Mouse (Mus musculus) intestine, embryonic 16.5 days (tissue): Measurements from ENCODE around the gene 4930556J24Rik. TPM values are rescaled to one million over a fixed set of nuclear protein-coding genes. Genes with fewer than 3 reads are reported as not detected.
"Not testable (repeated sequence)": the region's sequence is repeated elsewhere in the genome, so short reads cannot be mapped to it uniquely, and the experiment has no call there.

Source experiments
- ATAC-seq: fragments of 200-750 bp; cut with Nextera tagmentation; 2 replicates; pipeline ENCODE4 v1.8.0; 2017; ENCODE audit warnings: moderate TSS enrichment, moderate library complexity
- H3K27ac ChIP-seq: fragments of 300-500 bp; sonication (generic); 2 replicates; pipeline ENCODE4 v1.5.1; 2014; ENCODE audit warnings: mild to moderate bottlenecking, low read length
- H3K27me3 ChIP-seq: fragments of 300-500 bp; sonication (generic); replicated peaks from 2 replicates; pipeline ENCODE4 v1.6.1; 2014; ENCODE audit warnings: low read length, control low read depth, mixed read lengths; ENCODE audit not compliant: control insufficient read depth, insufficient read depth
- H3K36me3 ChIP-seq: fragments of 300-500 bp; sonication (generic); 2 replicates; pipeline ENCODE4 v1.6.1; 2014; ENCODE audit warnings: low read length, control low read depth; ENCODE audit not compliant: control insufficient read depth, insufficient read depth
- H3K4me1 ChIP-seq: fragments of 300-500 bp; sonication (generic); 2 replicates; pipeline ENCODE4 v1.6.1; 2014; ENCODE audit warnings: low read length, control low read depth, mixed read lengths; ENCODE audit not compliant: control insufficient read depth, insufficient read depth
- H3K4me2 ChIP-seq: fragments of 300-500 bp; sonication (generic); 2 replicates; pipeline ENCODE4 v1.6.1; 2014; ENCODE audit warnings: low read depth, low read length, control low read depth
- H3K4me3 ChIP-seq: fragments of 300-500 bp; sonication (generic); 2 replicates; pipeline ENCODE4 v1.5.1; 2014; ENCODE audit warnings: mild to moderate bottlenecking, low read length
- H3K9ac ChIP-seq: fragments of 300-500 bp; sonication (generic); 2 replicates; pipeline ENCODE4 v1.6.1; 2014; ENCODE audit warnings: low read depth, low read length
- H3K9me3 ChIP-seq: fragments of 300-500 bp; sonication (generic); 2 replicates; pipeline ENCODE4 v1.6.1; 2016; ENCODE audit warnings: low read length, control low read depth; ENCODE audit not compliant: control insufficient read depth
- WGBS: fragments of 180-500 bp; shearing (Covaris S2); extraction: QIAGEN DNeasy Blood & Tissue Kit; methylation state at CpG from one replicate; pipeline ENCODE4 v1.1.7; 2014; 5-methylcytosine and 5-hydroxymethylcytosine counted together
- polyA plus RNA-seq: library from polyadenylated mRNA; unstranded; fragments of >200 nt; fragmentation: Nextera tagmentation; extraction: Ambion mirVana; gene quantifications from 2 replicates; pipeline ENCODE4 v1.2.1, GENCODE M21; 2015

4930556J24Rik gene
- polyA plus RNA-seq: 0.11 TPM in 1 of 2 replicates, not detected in the other

- no peak within 1 kb of the TSS for H3K4me3 ChIP-seq
- no peak within 1 kb of the TSS for H3K9ac ChIP-seq
- H3K4me1 ChIP-seq: peaks cover 2% of the 10 kb centered on the region; the same call in 1 of the 2 replicates
- no peaks in the 10 kb centered on the region for H3K27me3 ChIP-seq
- 92% methylated on average over 6 of the region's 6 CpGs for WGBS
- no peak within 1 kb of the TSS for H3K27ac ChIP-seq
- H3K4me2 ChIP-seq: no peak within 1 kb of the TSS
- H3K9me3 ChIP-seq: no peaks in the 10 kb centered on the region
- peaks cover 21% of the 10 kb centered on the region for H3K36me3 ChIP-seq
- no peak for ATAC-seq
These were observed at the start of gene 4930556J24Rik for GRCm38 (mm10) chr11:3976678-3977077. 4930556J24Rik (minus strand) TSS chr11:3976778.

- H3K27ac ChIP-seq: no peak overlapping the region
- no peak overlapping the region for H3K4me3 ChIP-seq
- H3K27me3 ChIP-seq: no peaks in the 10 kb centered on the region
- H3K36me3 ChIP-seq: no peaks in the 10 kb centered on the region
- WGBS: 66% methylated on average over 2 of the region's 2 CpGs
- no peak overlapping the region for H3K4me2 ChIP-seq
- no peaks in the 10 kb centered on the region for H3K4me1 ChIP-seq
- no peak for ATAC-seq
- no peak overlapping the region for H3K9ac ChIP-seq
- no peaks in the 10 kb centered on the region for H3K9me3 ChIP-seq
These were observed 46.7 kb upstream of the 4930556J24Rik start for GRCm38 (mm10) chr11:4023321-4023720.

- H3K9me3 ChIP-seq, H3K4me3 ChIP-seq, H3K27ac ChIP-seq, ATAC-seq, H3K4me1 ChIP-seq, H3K9ac ChIP-seq, H3K27me3 ChIP-seq, H3K4me2 ChIP-seq, H3K36me3 ChIP-seq: not testable (repeated sequence)
- WGBS: 84% methylated on average over 13 of the region's 13 CpGs
These were observed 45.5 kb upstream of the 4930556J24Rik start for GRCm38 (mm10) chr11:4022111-4022510.

- not testable (repeated sequence) for H3K9me3 ChIP-seq, H3K9ac ChIP-seq, H3K27ac ChIP-seq, H3K36me3 ChIP-seq, H3K27me3 ChIP-seq, ATAC-seq, H3K4me1 ChIP-seq, H3K4me2 ChIP-seq, H3K4me3 ChIP-seq
- WGBS: 89% methylated on average over 14 of the region's 14 CpGs
These were observed 39.2 kb upstream of the 4930556J24Rik start for GRCm38 (mm10) chr11:4015796-4016195.

- H3K4me2 ChIP-seq: no peak overlapping the region
- no peaks in the 10 kb centered on the region for H3K27me3 ChIP-seq
- H3K9ac ChIP-seq: no peak overlapping the region
- ATAC-seq: no peak
- no peaks in the 10 kb centered on the region for H3K4me1 ChIP-seq
- H3K4me3 ChIP-seq: no peak overlapping the region
- H3K27ac ChIP-seq: no peak overlapping the region
- WGBS: 73% methylated on average over 1 of the region's 1 CpGs
- no peaks in the 10 kb centered on the region for H3K36me3 ChIP-seq
- no peaks in the 10 kb centered on the region for H3K9me3 ChIP-seq
These were observed 36.0 kb upstream of the 4930556J24Rik start for GRCm38 (mm10) chr11:4012616-4013015.

- Histone ChIP-seq H3K4me3 (no peak overlapping the region), H3K9me3 (no peaks in the 10 kb centered on the region), H3K27me3 (no peaks in the 10 kb centered on the region), H3K9ac (no peak overlapping the region), H3K27ac (no peak overlapping the region), H3K4me2 (no peak overlapping the region), H3K36me3 (no peaks in the 10 kb centered on the region), H3K4me1 (no peaks in the 10 kb centered on the region)
- 84% methylated on average over 3 of the region's 3 CpGs for WGBS
- no peak for ATAC-seq
These were observed 29.9 kb upstream of the 4930556J24Rik start for GRCm38 (mm10) chr11:4006462-4006861.

- no peak overlapping the region for H3K4me2 ChIP-seq
- no peaks in the 10 kb centered on the region for H3K27me3 ChIP-seq
- no peak overlapping the region for H3K9ac ChIP-seq
- 62% methylated on average over 5 of the region's 5 CpGs for WGBS
- H3K36me3 ChIP-seq: no peaks in the 10 kb centered on the region
- H3K4me1 ChIP-seq: no peaks in the 10 kb centered on the region
- H3K9me3 ChIP-seq: no peaks in the 10 kb centered on the region
- no peak for ATAC-seq
- no peak overlapping the region for H3K4me3 ChIP-seq
- no peak overlapping the region for H3K27ac ChIP-seq
These were observed 28.7 kb upstream of the 4930556J24Rik start for GRCm38 (mm10) chr11:4005220-4005805.

- Histone ChIP-seq H3K4me3 (no peak overlapping the region), H3K4me2 (no peak overlapping the region), H3K9ac (no peak overlapping the region), H3K9me3 (no peaks in the 10 kb centered on the region), H3K4me1 (no peaks in the 10 kb centered on the region), H3K36me3 (peaks cover 7% of the 10 kb centered on the region; the same call in 1 of the 2 replicates), H3K27me3 (peaks cover 12% of the 10 kb centered on the region), H3K27ac (no peak overlapping the region)
- ATAC-seq: no peak; the same call in 1 of the 2 replicates
- WGBS: 12% methylated on average over 5 of the region's 5 CpGs
These were observed 25.0 kb upstream of the 4930556J24Rik start for GRCm38 (mm10) chr11:4001603-4002002.

- peak; percentile 81 for ATAC-seq
- H3K9me3 ChIP-seq: no peaks in the 10 kb centered on the region
- H3K4me3 ChIP-seq: no peak overlapping the region
- H3K9ac ChIP-seq: no peak overlapping the region
- H3K36me3 ChIP-seq: peaks cover 7% of the 10 kb centered on the region; the same call in 1 of the 2 replicates
- peaks cover 12% of the 10 kb centered on the region for H3K27me3 ChIP-seq
- WGBS: 52% methylated on average over 5 of the region's 5 CpGs
- H3K27ac ChIP-seq: no peak overlapping the region
- H3K4me1 ChIP-seq: no peaks in the 10 kb centered on the region
- no peak overlapping the region for H3K4me2 ChIP-seq
These were observed 23.0 kb upstream of the 4930556J24Rik start for GRCm38 (mm10) chr11:3999547-3999946.
